Mouse (Mus musculus) heart, adult 8-10 months (tissue): ENCODE data around the gene Fxyd6. TPM values are rescaled to one million over a fixed set of nuclear protein-coding genes. Genes with fewer than 3 reads are reported as not detected.

Source experiments
- total RNA-seq, 4 experiments: library from RNA; stranded (reverse); gene quantifications; 2 replicates each; pipeline ENCODE4 v1.2.4; 2022

The Fxyd6 gene
- total RNA-seq, 4 experiments from 2014 or later = 14.4 to 22.4 (median 18.8) TPM

Other genes starting within 250 kb of the Fxyd6 start
- gene Scn4b, start 231.8 kb upstream of the Fxyd6 start, total RNA-seq = 10 to 100 TPM; 30.2 to 58.6 (median 38.0) TPM
- not detected for gene BC049352, start 188.2 kb upstream of the Fxyd6 start, total RNA-seq
- not detected for gene Tmprss4, start 166.1 kb upstream of the Fxyd6 start, total RNA-seq
- 1 to 10 TPM; 1.1 to 2.7 (median 1.3) TPM for gene Il10ra, start 101.0 kb upstream of the Fxyd6 start, total RNA-seq
- gene Tmprss13, start 51.1 kb upstream of the Fxyd6 start, total RNA-seq = 1 to 10 TPM; 5.9 to 9.3 (median 7.7) TPM
- gene Fxyd2, start 29.5 kb downstream of the Fxyd6 start, total RNA-seq = 1 to 10 TPM; 1.7 to 5.8 (median 3.9) TPM
- not detected for gene Dscaml1, start 56.4 kb downstream of the Fxyd6 start, total RNA-seq